ENCODE assay signal across 12 mouse cellular contexts in the genomic region with DNA sequence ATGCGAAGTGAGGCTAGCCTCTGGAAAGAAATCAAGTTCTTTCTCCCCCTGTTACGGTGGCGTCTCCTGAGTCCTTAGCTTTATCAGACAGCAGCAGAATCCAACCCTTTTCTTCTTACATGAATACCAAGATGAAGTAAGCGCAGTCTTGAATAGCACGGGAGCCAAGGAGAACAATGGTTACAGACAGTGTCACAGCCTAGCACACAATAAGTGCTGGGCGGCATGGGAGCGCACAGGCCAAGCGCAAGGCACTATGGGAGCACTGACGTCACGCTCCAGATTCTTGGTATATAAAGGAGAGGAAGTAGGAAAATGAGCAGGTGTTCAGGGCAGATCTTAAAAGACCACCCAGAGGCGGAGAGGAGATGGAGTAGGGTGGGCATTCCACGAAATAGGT. TPM values are rescaled to one million over a fixed set of nuclear protein-coding genes. Genes with fewer than 3 reads are reported as not detected.
DNase-seq lines count a peak whose midpoint lies in the region; ATAC-seq and TF ChIP-seq lines count a peak whose summit lies in the region.
"Had no signal": no experiment of that assay in that cellular context is flagged by ENCODE, and none has a peak within 500 bp of the region (broad histone marks: within the 10 kb centered on the region; RNA-seq: fewer than 3 reads in every experiment).

No protein-coding gene starts in this region.

- H3K9me3 ChIP-seq in forebrain, embryonic 10.5 days, result no peaks in the 10 kb centered on the region
- H3K9me3 ChIP-seq in forebrain, embryonic 11.5 days (ENCODE audit: control insufficient read depth, low read length), result no peaks in the 10 kb centered on the region
- no peaks in the 10 kb centered on the region for H3K9me3 ChIP-seq in neural tube, embryonic 13.5 days
- H3K9me3 ChIP-seq: limb, embryonic 12.5 days; midbrain, embryonic 15.5 days had no signal

- DNase-seq in forebrain, embryonic 10.5 days (ENCODE audit: extremely low spot score, low spot score), result no peak
- no peak for DNase-seq in forebrain, embryonic 11.5 days (ENCODE audit: low spot score)
- no peak for DNase-seq in left cerebral cortex, adult 2 months (ENCODE audit: extremely low spot score in 1 of 2, low spot score in 2 of 2)
- no peak for DNase-seq in left cerebral cortex, adult 18-20 months (ENCODE audit: low spot score in 2 of 2)
- DNase-seq in neural tube, embryonic 10.5 days (ENCODE audit: extremely low spot score, low spot score), result no peak
- no peak for DNase-seq in kidney, postnatal 4 days
- DNase-seq: cerebellum, postnatal 10 days; gastrocnemius, postnatal 36 days had no signal

- WGBS in forebrain, embryonic 10.5 days, result 84% methylated on average over 12 of the region's 12 CpGs
- 72% methylated on average over 12 of the region's 12 CpGs for WGBS in forebrain, embryonic 11.5 days
- 65% methylated on average over 12 of the region's 12 CpGs for WGBS in neural tube, embryonic 13.5 days

- no peak for TF ChIP-seq CTCF in left cerebral cortex, adult 2 months (IDR thresholded peaks at IDR 0.05)

- H3K27me3 ChIP-seq in forebrain, embryonic 10.5 days (ENCODE audit: poor library complexity, severe bottlenecking), result no peaks in the 10 kb centered on the region
- no peaks in the 10 kb centered on the region for H3K27me3 ChIP-seq in forebrain, embryonic 11.5 days (ENCODE audit: control insufficient read depth, insufficient read depth, low read length)
- no peaks in the 10 kb centered on the region for H3K27me3 ChIP-seq in neural tube, embryonic 13.5 days
- H3K27me3 ChIP-seq: limb, embryonic 12.5 days; midbrain, embryonic 15.5 days had no signal

- no peak overlapping the region for H3K4me2 ChIP-seq in forebrain, embryonic 11.5 days (ENCODE audit: low read depth, low read length, severe bottlenecking)
- no peak overlapping the region for H3K4me2 ChIP-seq in neural tube, embryonic 13.5 days
- H3K4me2 ChIP-seq: limb, embryonic 12.5 days; midbrain, embryonic 15.5 days had no signal

- no peak for ATAC-seq in forebrain, embryonic 11.5 days (replicated peaks; ENCODE audit: low FRiP score)
- ATAC-seq in neural tube, embryonic 13.5 days (ENCODE audit: low read depth), result no peak
- no peak for ATAC-seq in erythroid progenitor cell, adult 5-6 weeks (replicated peaks; ENCODE audit: low FRiP score, poor library complexity, severe bottlenecking)
- ATAC-seq: midbrain, embryonic 15.5 days had no signal

- H3K4me1 ChIP-seq in forebrain, embryonic 10.5 days, result peaks cover 14% of the 10 kb centered on the region
- peaks cover 4% of the 10 kb centered on the region for H3K4me1 ChIP-seq in forebrain, embryonic 11.5 days (replicated peaks; ENCODE audit: control insufficient read depth, insufficient read depth, low read length)
- H3K4me1 ChIP-seq in neural tube, embryonic 13.5 days (replicated peaks), result peaks cover 15% of the 10 kb centered on the region
- H3K4me1 ChIP-seq: midbrain, embryonic 15.5 days had no signal

- no peaks in the 10 kb centered on the region for H3K36me3 ChIP-seq in forebrain, embryonic 10.5 days (replicated peaks)
- H3K36me3 ChIP-seq in forebrain, embryonic 11.5 days (ENCODE audit: control insufficient read depth, insufficient read depth, low read length), result no peaks in the 10 kb centered on the region
- H3K36me3 ChIP-seq in neural tube, embryonic 13.5 days, result 0 out of 2 replicates have a peak, but pooled peaks cover 3% of the 10 kb centered on the region
- H3K36me3 ChIP-seq: limb, embryonic 12.5 days; midbrain, embryonic 15.5 days had no signal

- peak overlapping the region; percentile 56 for H3K27ac ChIP-seq in forebrain, embryonic 10.5 days
- H3K27ac ChIP-seq in forebrain, embryonic 11.5 days (ENCODE audit: low read depth, low read length), result no peak overlapping the region
- peak overlapping the region; percentile 81 for H3K27ac ChIP-seq in left cerebral cortex, adult 2 months
- H3K27ac ChIP-seq in neural tube, embryonic 13.5 days (replicated peaks), result peak overlapping the region; percentile 18; the same call in 1 of the 2 replicates
- H3K27ac ChIP-seq: limb, embryonic 12.5 days; midbrain, embryonic 15.5 days had no signal

- no peak overlapping the region for H3K4me3 ChIP-seq in forebrain, embryonic 10.5 days
- H3K4me3 ChIP-seq in forebrain, embryonic 11.5 days (ENCODE audit: low read depth, low read length), result no peak overlapping the region
- no peak overlapping the region for H3K4me3 ChIP-seq in left cerebral cortex, adult 2 months
- no peak overlapping the region for H3K4me3 ChIP-seq in neural tube, embryonic 13.5 days
- H3K4me3 ChIP-seq: limb, embryonic 12.5 days; midbrain, embryonic 15.5 days had no signal

- no peak overlapping the region for H3K9ac ChIP-seq in forebrain, embryonic 11.5 days (ENCODE audit: low read length)
- no peak overlapping the region for H3K9ac ChIP-seq in neural tube, embryonic 13.5 days
- H3K9ac ChIP-seq: limb, embryonic 12.5 days; midbrain, embryonic 15.5 days had no signal

- intact Hi-C loops in left cerebral cortex, adult 2 months (cut with DNase I), result no loop called here

RNA-seq across cellular contexts. Expression of gene Gfod1, which starts 52.6 kb away (rescaled TPM):
- polyA plus RNA-seq in forebrain, embryonic 10.5 days (2016; fragmentation: Nextera tagmentation; extraction: Ambion mirVana), result 0.18 and 0.22 TPM in 2 replicates
- polyA plus RNA-seq in forebrain, embryonic 11.5 days (2014; fragmentation: Nextera tagmentation; extraction: Ambion mirVana), result 0.39 and 0.45 TPM in 2 replicates
- total RNA-seq in left cerebral cortex, adult 2 months (2021), result 100 to 1,000 TPM; 118 to 134 TPM
- total RNA-seq in left cerebral cortex, adult 18-20 months (2021), result 100 to 1,000 TPM; 116 to 128 TPM
- 1.8 and 2.0 TPM in 2 replicates for polyA plus RNA-seq in neural tube, embryonic 13.5 days (2015; fragmentation: Nextera tagmentation; extraction: Ambion mirVana)
- total RNA-seq in erythroid progenitor cell, adult 5-6 weeks (2015; ENCODE audit: low replicate concordance), result 1.1 and 3.4 TPM in 2 replicates
- 1.4 and 3.2 TPM in 2 replicates for total RNA-seq in erythroid progenitor cell, adult 5-6 weeks (2017; ENCODE audit: low replicate concordance)

Comparison
In these comparisons a context has a peak if more than half of its experiments do, and no peak if none do; other contexts are left out.
1. RNA of gene Gfod1, which starts 52.6 kb away (total RNA-seq): 118 to 134 TPM in left cerebral cortex, adult 2 months and 116 to 128 TPM in left cerebral cortex, adult 18-20 months; 1.1 to 3.4 TPM in erythroid progenitor cell, adult 5-6 weeks; every median in the first group is over 10 times any median in the second.